Mouse (Mus musculus): ENCODE data around the gene Col5a1. TPM values are rescaled to one million over a fixed set of nuclear protein-coding genes. Genes with fewer than 3 reads are reported as not detected.

The Col5a1 gene
- polyA plus RNA-seq, 1 experiment, result 12.3 TPM

DNA sequence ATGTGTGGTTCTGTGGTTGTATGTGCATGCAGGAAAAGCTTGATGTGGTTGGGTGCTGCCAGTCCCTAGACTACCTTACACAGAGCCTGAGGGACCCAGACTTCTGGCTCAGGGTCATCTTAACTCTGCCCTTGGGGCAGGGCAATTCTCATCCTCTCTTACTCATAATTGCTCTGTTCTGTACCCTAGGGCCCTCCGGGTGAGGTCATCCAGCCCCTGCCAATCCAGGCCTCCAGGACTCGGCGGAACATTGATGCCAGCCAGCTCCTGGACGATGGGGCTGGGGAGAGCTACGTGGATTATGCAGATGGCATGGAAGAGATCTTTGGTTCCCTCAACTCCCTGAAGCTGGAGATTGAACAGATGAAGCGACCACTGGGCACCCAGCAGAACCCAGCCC lies 138.2 kb downstream of the Col5a1 start:
- TF ChIP-seq POLR2A (IDR thresholded peaks at IDR 0.05; ENCODE audit: low read depth, low read length), result no peak
- TF ChIP-seq CTCF (IDR thresholded peaks at IDR 0.05; ENCODE audit: extremely low read depth, insufficient read length, insufficient replicate concordance, low read depth, low read length), result no peak
- 90% methylated on average over 6 of the region's 6 CpGs for WGBS
- H3K4me1 ChIP-seq (ENCODE audit: control insufficient read depth, insufficient read depth, insufficient read length, low read length), result no peaks in the 10 kb centered on the region

DNA sequence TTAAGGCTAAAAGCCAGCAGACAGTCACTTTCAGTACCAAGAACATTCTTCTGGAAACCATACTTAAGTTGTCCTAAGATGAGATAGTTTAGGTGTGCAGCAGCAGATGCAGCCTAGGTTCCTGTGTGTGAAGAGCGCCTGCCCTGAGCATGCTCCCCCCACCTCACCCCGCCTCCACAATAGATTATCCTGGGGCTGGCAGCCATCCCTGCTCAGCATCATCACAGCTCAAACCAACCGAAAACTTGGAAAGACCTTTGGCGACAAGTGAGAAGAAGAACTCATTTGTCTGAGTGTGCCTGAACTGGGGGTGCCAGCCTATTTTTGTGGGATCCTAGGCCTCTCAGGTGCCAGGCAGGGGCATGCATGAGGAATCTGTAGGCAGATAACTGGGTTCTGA lies 139.6 kb downstream of the Col5a1 start:
- Histone ChIP-seq H3K36me3 (ENCODE audit: control insufficient read depth, insufficient read depth, low read length) (no peaks in the 10 kb centered on the region), H3K4me1 (ENCODE audit: control insufficient read depth, insufficient read depth, insufficient read length, low read length) (no peaks in the 10 kb centered on the region), H3K27me3 (ENCODE audit: control insufficient read depth, insufficient read depth, low read length) (no peaks in the 10 kb centered on the region), H3K4me3 (ENCODE audit: low read depth, low read length) (no peak overlapping the region), H3K27ac (ENCODE audit: insufficient read depth, low read depth, low read length) (no peak overlapping the region)
- WGBS, result 77% methylated on average over 4 of the region's 4 CpGs
- TF ChIP-seq CTCF (IDR thresholded peaks at IDR 0.05; ENCODE audit: extremely low read depth, insufficient read length, insufficient replicate concordance, low read depth, low read length), result no peak
- TF ChIP-seq POLR2A (IDR thresholded peaks at IDR 0.05; ENCODE audit: low read depth, low read length), result no peak

More for the DNA sequence above, 138.2 kb downstream of the Col5a1 start:
- H3K4me3 ChIP-seq (ENCODE audit: low read depth, low read length), result no peak overlapping the region
- no peaks in the 10 kb centered on the region for H3K36me3 ChIP-seq (ENCODE audit: control insufficient read depth, insufficient read depth, low read length)
- no peak overlapping the region for H3K27ac ChIP-seq (ENCODE audit: insufficient read depth, low read depth, low read length)
- no peaks in the 10 kb centered on the region for H3K27me3 ChIP-seq (ENCODE audit: control insufficient read depth, insufficient read depth, low read length)

DNA sequence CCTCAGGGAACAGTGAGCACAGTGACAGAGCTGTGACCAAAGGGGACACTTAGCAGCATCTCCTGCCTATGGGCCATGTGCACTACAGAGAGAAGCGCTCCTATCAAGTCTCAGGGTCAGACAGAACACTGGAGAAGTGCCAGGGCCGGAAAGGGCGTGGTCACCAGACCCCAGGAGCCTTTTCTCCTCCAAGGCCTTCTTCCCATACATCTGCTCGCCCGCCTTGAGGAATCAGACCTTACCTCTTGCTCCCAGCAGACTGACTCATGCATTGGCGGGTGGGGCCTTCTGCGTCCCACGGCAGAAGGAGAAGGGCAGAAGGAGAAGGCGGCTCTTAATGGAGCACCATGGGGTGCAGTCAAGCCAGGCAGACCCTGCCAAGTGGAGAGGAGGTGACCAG lies 145.6 kb downstream of the Col5a1 start:
- Histone ChIP-seq H3K4me3 (ENCODE audit: low read depth, low read length) (no peak overlapping the region), H3K4me1 (ENCODE audit: control insufficient read depth, insufficient read depth, insufficient read length, low read length) (no peaks in the 10 kb centered on the region), H3K36me3 (ENCODE audit: control insufficient read depth, insufficient read depth, low read length) (no peaks in the 10 kb centered on the region), H3K27me3 (ENCODE audit: control insufficient read depth, insufficient read depth, low read length) (no peaks in the 10 kb centered on the region), H3K27ac (ENCODE audit: insufficient read depth, low read depth, low read length) (no peak overlapping the region)
- WGBS, result 52% methylated on average over 9 of the region's 9 CpGs
- no peak for TF ChIP-seq CTCF (IDR thresholded peaks at IDR 0.05; ENCODE audit: extremely low read depth, insufficient read length, insufficient replicate concordance, low read depth, low read length)
- no peak for TF ChIP-seq POLR2A (IDR thresholded peaks at IDR 0.05; ENCODE audit: low read depth, low read length)

DNA sequence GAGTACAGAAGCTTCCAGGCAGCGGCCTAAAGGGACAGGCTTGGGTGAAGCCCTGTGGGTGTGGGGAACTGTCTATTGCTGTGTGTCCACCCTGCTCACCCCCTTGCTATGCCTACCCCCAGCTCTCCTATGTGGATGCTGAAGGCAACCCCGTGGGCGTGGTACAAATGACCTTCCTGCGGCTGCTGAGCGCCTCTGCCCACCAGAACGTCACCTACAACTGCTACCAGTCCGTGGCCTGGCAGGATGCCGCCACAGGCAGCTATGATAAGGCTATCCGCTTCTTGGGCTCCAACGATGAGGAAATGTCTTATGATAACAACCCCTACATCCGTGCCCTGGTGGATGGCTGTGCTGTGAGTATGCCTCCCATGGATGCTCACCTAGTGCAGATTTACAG lies 146.2 kb downstream of the Col5a1 start:
- no peaks in the 10 kb centered on the region for H3K4me1 ChIP-seq (ENCODE audit: control insufficient read depth, insufficient read depth, insufficient read length, low read length)
- H3K36me3 ChIP-seq (ENCODE audit: control insufficient read depth, insufficient read depth, low read length), result no peaks in the 10 kb centered on the region
- no peaks in the 10 kb centered on the region for H3K27me3 ChIP-seq (ENCODE audit: control insufficient read depth, insufficient read depth, low read length)
- WGBS, result 70% methylated on average over 11 of the region's 11 CpGs
- no peak for TF ChIP-seq POLR2A (IDR thresholded peaks at IDR 0.05; ENCODE audit: low read depth, low read length)
- TF ChIP-seq CTCF (IDR thresholded peaks at IDR 0.05; ENCODE audit: extremely low read depth, insufficient read length, insufficient replicate concordance, low read depth, low read length), result no peak
- H3K27ac ChIP-seq (ENCODE audit: insufficient read depth, low read depth, low read length), result no peak overlapping the region
- H3K4me3 ChIP-seq (ENCODE audit: low read depth, low read length), result no peak overlapping the region

DNA sequence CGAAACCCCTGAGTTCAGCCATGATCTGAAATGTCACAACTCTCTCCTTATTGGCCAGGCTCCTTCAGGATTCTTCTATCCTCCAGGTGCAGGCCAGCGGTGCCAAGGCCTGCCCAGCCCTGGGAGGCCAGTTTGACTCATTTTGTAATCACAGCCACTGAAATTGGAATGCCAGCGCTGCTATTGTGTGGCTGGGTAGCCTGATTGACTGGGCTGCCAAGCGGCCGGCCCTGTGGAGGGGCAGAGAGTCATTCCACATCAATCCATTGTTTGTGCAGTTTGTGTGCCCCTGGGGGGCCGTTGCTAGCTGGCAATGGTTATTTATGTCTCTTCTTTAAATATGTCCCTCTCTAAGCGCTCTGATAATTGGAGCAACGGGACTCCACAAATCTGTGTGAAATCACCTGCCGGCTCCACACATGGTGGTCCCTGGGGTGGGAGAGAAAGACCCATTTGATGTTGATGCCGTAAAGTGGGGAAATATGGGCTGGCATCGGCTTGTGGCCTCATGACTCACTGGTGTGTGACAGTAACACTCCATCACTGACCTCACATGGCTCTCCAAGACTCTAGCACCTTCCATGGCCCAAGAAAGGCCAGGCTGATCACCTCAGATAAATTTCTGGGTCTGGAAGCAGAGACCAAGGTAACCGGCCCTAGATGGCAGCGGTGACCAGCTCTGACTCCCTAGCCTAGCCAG lies 147.9 kb downstream of the Col5a1 start:
- no peaks in the 10 kb centered on the region for H3K27me3 ChIP-seq (ENCODE audit: control insufficient read depth, insufficient read depth, low read length)
- H3K36me3 ChIP-seq (ENCODE audit: control insufficient read depth, insufficient read depth, low read length), result no peaks in the 10 kb centered on the region
- H3K4me3 ChIP-seq (ENCODE audit: low read depth, low read length), result no peak overlapping the region
- H3K27ac ChIP-seq (ENCODE audit: insufficient read depth, low read depth, low read length), result no peak overlapping the region
- H3K4me1 ChIP-seq (ENCODE audit: control insufficient read depth, insufficient read depth, insufficient read length, low read length), result no peaks in the 10 kb centered on the region
- TF ChIP-seq POLR2A (IDR thresholded peaks at IDR 0.05; ENCODE audit: low read depth, low read length) (no peak), CTCF (IDR thresholded peaks at IDR 0.05; ENCODE audit: extremely low read depth, insufficient read length, insufficient replicate concordance, low read depth, low read length) (no peak)
- 80% methylated on average over 13 of the region's 13 CpGs for WGBS

DNA sequence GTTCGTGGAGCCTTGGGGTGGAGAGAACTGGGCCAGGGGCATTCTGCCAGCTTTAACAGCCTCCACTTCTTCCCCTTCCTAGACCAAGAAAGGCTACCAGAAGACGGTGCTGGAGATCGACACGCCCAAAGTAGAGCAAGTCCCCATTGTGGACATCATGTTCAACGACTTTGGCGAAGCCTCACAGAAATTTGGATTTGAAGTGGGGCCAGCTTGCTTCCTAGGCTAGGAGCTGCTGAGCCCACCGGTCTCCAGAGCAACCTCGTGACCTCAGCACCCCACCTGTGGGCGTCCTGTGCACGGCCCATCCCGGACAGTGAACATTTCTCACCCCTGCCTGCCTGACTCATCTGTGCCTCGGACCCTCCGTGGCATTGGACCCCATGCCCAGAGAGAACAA lies 150.6 kb downstream of the Col5a1 start:
- Histone ChIP-seq H3K27ac (ENCODE audit: insufficient read depth, low read depth, low read length) (no peak overlapping the region), H3K36me3 (ENCODE audit: control insufficient read depth, insufficient read depth, low read length) (no peaks in the 10 kb centered on the region), H3K4me3 (ENCODE audit: low read depth, low read length) (no peak overlapping the region), H3K27me3 (ENCODE audit: control insufficient read depth, insufficient read depth, low read length) (no peaks in the 10 kb centered on the region), H3K4me1 (ENCODE audit: control insufficient read depth, insufficient read depth, insufficient read length, low read length) (no peaks in the 10 kb centered on the region)
- whole genome bisulfite sequencing, result 77% methylated on average over 13 of the region's 13 CpGs
- no peak for TF ChIP-seq POLR2A (IDR thresholded peaks at IDR 0.05; ENCODE audit: low read depth, low read length)
- no peak for TF ChIP-seq CTCF (IDR thresholded peaks at IDR 0.05; ENCODE audit: extremely low read depth, insufficient read length, insufficient replicate concordance, low read depth, low read length)

DNA sequence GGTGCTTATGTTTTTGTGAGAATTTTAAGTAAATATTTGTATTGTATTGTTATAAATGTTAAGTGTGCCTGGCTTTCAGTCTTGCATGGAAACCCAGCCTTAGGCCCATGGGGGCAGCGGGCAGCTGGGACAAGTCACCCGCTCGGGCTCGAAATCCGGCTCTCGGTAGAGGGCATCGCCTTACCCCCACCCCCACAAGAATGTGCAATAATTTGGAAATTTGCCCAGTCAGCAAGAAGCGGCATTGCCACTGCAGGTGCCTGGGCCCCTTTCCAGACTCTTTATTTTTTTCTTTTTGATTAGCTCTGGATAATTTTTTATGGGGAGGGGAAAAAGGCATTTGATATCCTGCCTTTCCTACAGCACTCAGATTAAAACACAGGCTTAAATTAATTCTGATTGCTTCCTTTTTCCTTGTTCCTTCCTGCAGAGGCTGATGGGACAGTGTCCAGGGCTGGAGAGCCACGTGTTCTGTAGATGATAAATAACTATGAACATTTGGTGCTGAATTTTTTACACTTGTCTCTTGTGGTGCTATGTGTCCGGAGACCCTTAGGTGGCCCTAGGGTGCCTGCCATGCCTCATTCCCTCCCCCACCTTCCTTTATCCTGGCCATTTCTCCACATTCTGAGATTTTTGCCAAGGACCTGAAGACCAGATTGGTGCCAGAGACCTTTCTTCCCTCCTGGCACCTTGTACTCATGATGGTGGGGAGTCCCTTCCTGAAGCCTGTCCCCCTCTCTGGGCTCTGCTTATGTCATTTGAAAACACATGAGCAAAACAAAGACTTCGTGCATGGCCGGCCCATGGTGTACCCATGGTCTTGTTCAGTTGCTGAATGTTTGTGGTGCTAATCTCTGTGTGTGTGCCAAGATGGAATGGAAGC lies 151.5 kb downstream of the Col5a1 start:
- TF ChIP-seq POLR2A (IDR thresholded peaks at IDR 0.05; ENCODE audit: low read depth, low read length), result no peak
- TF ChIP-seq CTCF (IDR thresholded peaks at IDR 0.05; ENCODE audit: extremely low read depth, insufficient read length, insufficient replicate concordance, low read depth, low read length), result no peak
- Histone ChIP-seq H3K27me3 (ENCODE audit: control insufficient read depth, insufficient read depth, low read length) (no peaks in the 10 kb centered on the region), H3K4me1 (ENCODE audit: control insufficient read depth, insufficient read depth, insufficient read length, low read length) (no peaks in the 10 kb centered on the region), H3K27ac (ENCODE audit: insufficient read depth, low read depth, low read length) (no peak overlapping the region), H3K36me3 (ENCODE audit: control insufficient read depth, insufficient read depth, low read length) (no peaks in the 10 kb centered on the region), H3K4me3 (ENCODE audit: low read depth, low read length) (no peak overlapping the region)
- WGBS, result 66% methylated on average over 12 of the region's 12 CpGs

Data from small intestine, adult 2 months (tissue).